ENCODE assay signal across 8 mouse cellular contexts in the genomic region with DNA sequence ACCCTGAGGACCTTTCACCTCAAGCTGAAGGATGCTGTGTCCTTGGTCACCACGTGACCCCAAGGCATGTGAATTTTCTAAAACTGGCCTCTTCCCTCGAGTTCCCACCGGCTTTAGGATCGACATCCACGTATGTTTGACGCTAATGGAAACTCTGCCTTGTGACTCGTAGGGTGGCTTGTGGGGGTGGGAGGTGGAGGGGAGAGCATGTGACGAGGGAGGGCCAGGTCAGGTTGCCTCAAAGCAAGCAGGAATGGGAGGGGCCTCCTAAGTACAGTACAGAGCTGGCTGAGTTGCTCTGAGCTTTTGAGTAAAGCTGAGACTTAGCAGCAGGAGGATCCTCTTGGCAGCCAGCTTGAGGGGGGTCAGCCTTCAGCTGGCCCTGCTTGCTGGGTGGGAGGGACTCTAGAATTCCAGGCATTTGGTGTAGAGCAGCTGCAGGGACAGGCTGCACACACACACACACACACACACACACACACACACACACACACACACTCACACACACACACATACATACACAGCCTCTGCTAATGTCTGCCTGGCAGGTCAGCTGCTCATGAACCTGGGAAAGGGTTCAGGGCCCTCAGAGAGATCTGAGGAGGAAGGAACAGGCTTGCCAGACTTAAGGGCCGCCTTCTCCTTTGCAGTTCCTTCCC.
DNase-seq lines count a peak whose midpoint lies in the region; ATAC-seq lines count a peak whose summit lies in the region.

No protein-coding gene starts in this region.

- H3K4me3 ChIP-seq in neural tube, embryonic 13.5 days: no peak overlapping the region

- H3K27ac ChIP-seq in neural tube, embryonic 13.5 days (replicated peaks): peak overlapping the region; percentile 67

- no peaks in the 10 kb centered on the region for H3K36me3 ChIP-seq in neural tube, embryonic 13.5 days

- no peak overlapping the region for H3K9ac ChIP-seq in neural tube, embryonic 13.5 days

- no peaks in the 10 kb centered on the region for H3K27me3 ChIP-seq in neural tube, embryonic 13.5 days

- intact Hi-C loops in heart, postnatal 14 days (cut with DNase I): no loop called here

- H3K9me3 ChIP-seq in neural tube, embryonic 13.5 days: no peaks in the 10 kb centered on the region

- H3K4me2 ChIP-seq in neural tube, embryonic 13.5 days: no peak overlapping the region

- peak; percentile 49 for ATAC-seq in activated CD4-positive, CD25-positive, alpha-beta regulatory T cell, adult 4 months
- ATAC-seq in neural tube, embryonic 13.5 days (ENCODE audit: low read depth): peak; percentile 48; the same call in 1 of the 2 replicates

- H3K4me1 ChIP-seq in neural tube, embryonic 13.5 days (replicated peaks): peaks cover 17% of the 10 kb centered on the region

- WGBS in neural tube, embryonic 13.5 days: 58% methylated on average over 9 of the region's 9 CpGs

- peak; percentile 39 to 44 for DNase-seq in frontal cortex, postnatal 10 days (ENCODE audit: low spot score in 2 of 2)
- DNase-seq in frontal cortex, adult 2 months (ENCODE audit: extremely low spot score in 1 of 2, low spot score in 1 of 2): no peak
- DNase-seq in heart, postnatal 14 days: peak; percentile 39 to 58
- peak; percentile 44 to 52 for DNase-seq in kidney, postnatal 36 days
- DNase-seq in spleen, postnatal 10 days (ENCODE audit: low spot score in 2 of 2): no peak
- no peak for DNase-seq in layer of hippocampus, adult 18-20 months (ENCODE audit: low spot score in 2 of 2)

Comparison
In these comparisons a context has a peak if more than half of its experiments do, and no peak if none do; other contexts are left out.
1. DNase-seq: peak in frontal cortex, postnatal 10 days (2 of 2), heart, postnatal 14 days (2 of 2) and kidney, postnatal 36 days (2 of 2); none in frontal cortex, adult 2 months (0 of 2), spleen, postnatal 10 days (0 of 2) and layer of hippocampus, adult 18-20 months (0 of 2).